Mouse (Mus musculus) bone marrow macrophage, adult 2 months (primary cell): ENCODE results near the gene Adap2. TPM values are rescaled to one million over a fixed set of nuclear protein-coding genes. Genes with fewer than 3 reads are reported as not detected.

ENCODE experiments used
- H3K27ac ChIP-seq: 2 replicates; pipeline ENCODE4 v1.5.1; 2012; ENCODE audit warnings: low read depth, low read length; ENCODE audit not compliant: insufficient read depth
- H3K4me1 ChIP-seq: 2 replicates; pipeline ENCODE4 v1.6.1; 2012; ENCODE audit warnings: low read length; ENCODE audit not compliant: control insufficient read depth, insufficient read depth
- H3K4me3 ChIP-seq: 2 replicates; pipeline ENCODE4 v1.5.1; 2012; ENCODE audit warnings: mild to moderate bottlenecking, low read length, moderate library complexity; ENCODE audit not compliant: insufficient read depth
- CTCF ChIP-seq: IDR thresholded peaks from 2 replicates; pipeline ENCODE4 v1.5.1; 2012; ENCODE audit warnings: low read depth, mild to moderate bottlenecking, low read length, moderate library complexity
- POLR2A ChIP-seq: IDR thresholded peaks from 2 replicates; pipeline ENCODE4 v1.6.1; 2012; ENCODE audit warnings: mild to moderate bottlenecking, low read depth, low read length, borderline replicate concordance
- polyA plus RNA-seq: library from polyadenylated mRNA; stranded (reverse); fragments of >200 nt; gene quantifications from 2 replicates; pipeline ENCODE4 v1.2.4, GENCODE M21; 2012; ENCODE audit not compliant: missing spikeins, insufficient read depth, insufficient read length

Gene Adap2
- 167 and 174 TPM in 2 replicates for polyA plus RNA-seq

DNA sequence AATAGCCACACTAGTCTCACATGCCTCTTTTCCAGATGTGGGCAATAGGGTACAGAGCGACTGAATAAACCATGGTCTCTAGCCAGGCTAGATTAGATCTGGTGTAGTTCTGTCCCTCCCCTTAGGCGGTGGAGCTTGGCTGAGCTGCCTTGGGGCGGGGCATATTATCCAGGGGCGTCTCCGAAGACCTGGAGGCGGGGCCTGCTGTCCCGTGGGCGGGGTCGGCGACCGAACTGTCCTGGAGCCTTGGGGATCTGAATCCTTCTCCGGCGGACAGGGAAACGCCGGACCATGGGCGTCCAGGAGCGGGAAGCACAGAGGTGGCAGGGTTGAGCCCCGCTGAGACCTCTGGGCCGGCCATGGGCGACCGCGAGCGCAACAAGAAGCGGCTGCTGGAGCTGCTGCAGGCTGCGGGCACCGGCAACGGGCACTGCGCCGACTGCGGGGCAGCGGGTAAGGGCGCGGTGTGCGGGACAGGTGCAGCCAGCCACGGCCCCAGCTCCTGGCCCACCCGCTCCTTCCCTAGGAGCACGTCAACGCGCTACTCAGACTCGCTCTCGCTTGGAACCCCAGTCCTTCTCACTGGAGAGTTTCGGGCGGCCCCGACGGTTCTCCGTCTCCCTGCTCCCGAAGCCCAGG is at the start of gene Adap2:
Adap2 (plus strand) TSS at position 249 of the 639 bp plus-strand sequence.
- peak within 1 kb of the TSS; percentile 26 for H3K27ac ChIP-seq
- TF ChIP-seq POLR2A (no peak), CTCF (no peak)
- H3K4me3 ChIP-seq: peak within 1 kb of the TSS; percentile 83
- H3K4me1 ChIP-seq: peaks cover 42% of the 10 kb centered on the region

DNA sequence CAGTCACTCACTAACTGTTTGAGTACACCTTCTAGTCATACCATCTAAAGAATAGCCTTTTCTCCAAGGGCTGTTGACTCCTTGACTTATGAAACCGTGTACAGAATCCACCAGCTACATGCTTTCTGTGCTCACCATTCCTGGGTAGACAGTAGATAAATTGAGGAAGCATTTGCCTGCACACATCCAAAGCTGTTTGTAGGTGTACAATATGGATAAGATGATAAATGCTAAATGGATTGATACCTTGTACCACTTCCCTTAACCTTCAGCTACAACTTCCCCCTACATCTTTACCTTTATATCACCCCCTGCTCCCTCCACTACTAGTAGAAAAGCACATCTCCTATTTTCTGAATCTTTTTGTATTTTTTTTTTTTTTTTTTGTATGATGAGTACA is 49.5 kb upstream of the Adap2 start:
- H3K4me3 ChIP-seq: no peak overlapping the region
- TF ChIP-seq POLR2A (no peak), CTCF (no peak)
- H3K27ac ChIP-seq: no peak overlapping the region
- H3K4me1 ChIP-seq: no peaks in the 10 kb centered on the region

DNA sequence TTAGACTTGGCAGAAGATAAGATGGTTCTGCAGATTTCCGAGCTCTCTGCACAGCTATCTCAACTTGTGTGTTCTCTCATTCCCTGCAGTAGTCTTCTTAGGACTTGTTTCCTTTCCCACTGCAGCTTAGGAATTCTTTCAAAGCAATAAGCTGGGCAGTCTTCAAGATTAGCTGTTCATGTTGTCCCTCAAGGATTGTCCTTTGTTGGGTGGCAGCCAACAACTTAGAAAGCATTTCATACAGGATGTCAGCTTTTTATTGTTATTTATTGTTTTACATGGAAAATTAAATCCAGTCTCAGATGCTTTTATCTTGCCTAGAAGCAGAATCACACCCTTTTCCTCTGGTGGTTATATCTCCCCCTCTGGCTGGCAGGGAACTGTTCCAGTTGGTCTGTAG is 37.5 kb upstream of the Adap2 start:
- Histone ChIP-seq H3K4me1 (no peaks in the 10 kb centered on the region), H3K4me3 (no peak overlapping the region), H3K27ac (no peak overlapping the region)
- TF ChIP-seq CTCF (no peak), POLR2A (no peak)

DNA sequence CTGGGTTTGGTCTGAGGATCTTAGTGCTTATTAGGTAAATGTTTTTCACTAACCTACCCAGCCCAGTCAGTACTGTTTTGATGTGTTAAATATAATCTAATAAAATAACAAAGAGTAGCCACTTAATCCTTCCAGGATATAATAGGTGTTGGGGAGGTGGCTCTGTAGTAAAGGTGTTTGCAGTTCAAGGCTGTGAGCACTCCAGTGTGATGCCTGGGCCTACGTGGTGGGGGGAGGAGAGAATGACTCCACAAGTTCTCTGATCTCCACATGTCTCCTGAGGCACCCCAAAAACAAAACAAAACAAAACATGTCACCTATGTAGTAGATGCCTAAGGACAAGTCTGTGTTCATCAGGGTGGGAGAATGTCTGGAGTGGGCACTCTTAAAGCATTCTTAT is 21.9 kb upstream of the Adap2 start:
- Histone ChIP-seq H3K4me1 (peaks cover 2% of the 10 kb centered on the region), H3K27ac (no peak overlapping the region), H3K4me3 (no peak overlapping the region)
- TF ChIP-seq POLR2A (no peak), CTCF (no peak)

DNA sequence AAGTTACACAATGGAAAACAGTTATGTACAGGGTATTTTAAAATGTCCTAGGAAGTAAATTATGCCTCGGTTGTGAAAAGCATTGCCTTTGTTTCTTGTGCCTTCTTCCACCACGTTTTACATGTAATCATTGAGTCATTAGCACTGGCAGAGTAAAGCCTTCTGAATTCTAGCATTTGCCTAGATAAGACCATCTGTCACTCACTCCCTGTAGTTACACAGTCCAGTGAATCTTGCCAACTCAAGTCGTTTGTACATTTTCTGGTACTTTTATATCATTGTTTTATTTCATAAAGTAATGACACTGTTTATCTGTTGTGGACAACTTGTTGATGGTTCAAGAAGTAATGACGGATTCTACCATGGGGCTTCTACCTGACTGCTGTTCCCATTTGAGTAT is 19.2 kb upstream of the Adap2 start:
- Histone ChIP-seq H3K4me1 (peaks cover 4% of the 10 kb centered on the region), H3K27ac (no peak overlapping the region), H3K4me3 (no peak overlapping the region)
- TF ChIP-seq POLR2A (no peak), CTCF (no peak)

DNA sequence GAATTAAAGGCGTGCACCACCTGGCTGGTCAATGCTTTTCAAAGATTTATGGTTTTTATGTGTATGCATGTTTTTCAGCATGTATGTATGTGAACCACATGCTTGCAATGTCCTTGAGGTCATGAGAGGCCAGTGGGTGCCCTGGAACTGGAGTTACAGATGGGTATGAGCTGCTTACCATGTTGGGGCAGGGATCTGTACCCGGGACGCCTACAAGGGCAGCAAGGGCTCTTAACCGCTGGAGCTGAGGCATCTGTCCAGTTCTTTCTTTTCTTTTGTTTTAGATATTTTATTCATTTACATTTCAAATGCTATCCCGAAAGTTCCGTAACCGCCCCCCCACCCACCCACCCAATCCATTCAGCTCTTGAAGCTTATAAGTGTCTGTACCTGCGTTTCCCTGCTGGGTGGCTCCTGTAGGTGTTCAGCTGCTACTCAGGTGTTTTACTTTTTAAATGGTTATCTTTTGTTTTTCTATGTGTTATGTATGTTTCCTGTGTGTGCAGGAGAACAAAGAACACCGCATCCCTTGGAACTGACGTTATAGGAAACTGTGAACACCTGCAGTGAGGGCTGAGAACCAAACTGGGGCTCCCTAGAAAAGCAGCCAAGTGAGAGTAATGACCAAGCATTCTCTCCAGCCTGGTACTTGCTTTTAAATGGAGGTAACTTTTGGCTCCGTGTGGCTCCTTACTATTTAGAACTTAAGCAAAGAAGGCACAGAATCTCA is 17.8 kb upstream of the Adap2 start:
- no peak overlapping the region for H3K27ac ChIP-seq
- no peak overlapping the region for H3K4me3 ChIP-seq
- no peak for TF ChIP-seq CTCF
- TF ChIP-seq POLR2A: no peak
- peaks cover 10% of the 10 kb centered on the region for H3K4me1 ChIP-seq

DNA sequence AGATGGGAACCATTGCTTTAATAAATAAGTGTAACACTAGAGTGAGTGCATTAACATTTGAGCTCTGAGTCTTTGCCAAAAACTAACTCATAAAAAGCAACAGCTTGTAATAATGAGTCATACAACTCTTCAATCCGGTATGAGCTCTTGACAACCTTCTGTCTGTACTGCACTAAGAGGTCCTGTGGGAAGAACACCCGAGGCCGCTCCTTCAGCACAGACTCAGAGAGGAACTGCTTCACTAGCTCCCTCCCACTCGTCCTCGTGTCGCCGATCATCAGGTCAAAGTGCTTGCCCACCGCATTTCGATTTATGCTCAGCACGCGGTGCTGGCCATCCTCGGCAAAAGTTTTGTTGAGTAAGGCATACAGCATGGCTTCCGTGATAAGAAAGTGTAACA is 17.1 kb upstream of the Adap2 start:
- peaks cover 11% of the 10 kb centered on the region for H3K4me1 ChIP-seq
- H3K4me3 ChIP-seq: no peak overlapping the region
- TF ChIP-seq CTCF (no peak), POLR2A (no peak)
- H3K27ac ChIP-seq: no peak overlapping the region

DNA sequence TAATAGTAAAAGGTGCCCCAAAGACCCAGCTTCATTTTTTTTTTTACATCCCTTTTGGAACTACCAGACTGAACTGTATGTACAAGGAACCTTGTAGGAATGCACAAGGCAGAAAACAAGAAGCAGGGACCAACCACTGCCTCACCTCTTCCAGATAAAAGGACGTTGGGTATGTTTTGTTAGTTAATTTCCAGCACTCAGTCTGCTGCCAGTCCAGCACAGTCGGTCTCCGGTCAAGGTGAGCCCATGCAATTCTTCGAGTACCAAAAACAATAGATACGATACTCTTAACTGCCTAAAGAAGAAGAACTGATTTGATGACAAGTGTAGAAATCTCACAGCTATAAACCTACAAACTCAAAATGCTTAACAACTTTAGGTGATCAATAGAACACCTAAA is 16.1 kb upstream of the Adap2 start:
- Histone ChIP-seq H3K27ac (no peak overlapping the region), H3K4me1 (peaks cover 11% of the 10 kb centered on the region), H3K4me3 (no peak overlapping the region)
- TF ChIP-seq CTCF (no peak), POLR2A (no peak)

DNA sequence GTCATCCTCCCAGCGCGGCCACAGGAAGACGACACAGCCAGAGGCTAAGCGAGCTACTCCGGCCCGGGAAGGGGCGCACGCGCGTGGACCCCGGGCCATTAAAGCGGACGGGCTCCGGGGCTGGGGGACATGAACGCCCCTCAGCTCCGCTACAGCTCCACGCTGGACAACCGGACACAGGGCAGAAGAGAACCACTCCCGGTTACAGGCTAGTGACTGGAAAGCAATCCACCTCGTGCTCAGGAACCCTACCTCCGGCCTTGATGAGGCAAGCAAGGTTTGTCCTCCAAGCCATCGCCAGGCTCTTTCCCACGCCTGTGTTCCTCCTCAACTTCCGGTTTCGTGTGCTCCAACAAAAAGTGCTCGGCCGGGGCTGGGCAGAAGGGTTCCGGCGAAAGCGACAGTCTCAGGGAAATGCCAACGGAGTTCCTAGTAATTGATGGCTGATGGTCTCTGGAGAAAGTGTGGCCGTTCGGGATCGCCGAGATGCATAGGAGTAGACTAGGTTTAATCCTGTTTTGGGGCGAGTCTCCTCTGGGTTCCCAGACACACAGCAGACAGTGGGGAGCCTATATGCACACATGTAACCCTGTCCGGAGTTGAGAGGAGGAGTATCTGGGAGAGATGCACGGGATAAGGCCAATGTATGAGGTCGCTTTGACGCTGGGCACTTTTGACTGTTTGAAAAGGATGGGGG is 11.9 kb upstream of the Adap2 start, which contains the start of gene Tefm:
Tefm (minus strand) TSS at position 351 of the 697 bp plus-strand sequence.
- TF ChIP-seq POLR2A (no peak), CTCF (no peak)
- peaks cover 25% of the 10 kb centered on the region for H3K4me1 ChIP-seq
- H3K27ac ChIP-seq: peak within 1 kb of the TSS; percentile 74
- peak within 1 kb of the TSS; percentile 92 for H3K4me3 ChIP-seq

DNA sequence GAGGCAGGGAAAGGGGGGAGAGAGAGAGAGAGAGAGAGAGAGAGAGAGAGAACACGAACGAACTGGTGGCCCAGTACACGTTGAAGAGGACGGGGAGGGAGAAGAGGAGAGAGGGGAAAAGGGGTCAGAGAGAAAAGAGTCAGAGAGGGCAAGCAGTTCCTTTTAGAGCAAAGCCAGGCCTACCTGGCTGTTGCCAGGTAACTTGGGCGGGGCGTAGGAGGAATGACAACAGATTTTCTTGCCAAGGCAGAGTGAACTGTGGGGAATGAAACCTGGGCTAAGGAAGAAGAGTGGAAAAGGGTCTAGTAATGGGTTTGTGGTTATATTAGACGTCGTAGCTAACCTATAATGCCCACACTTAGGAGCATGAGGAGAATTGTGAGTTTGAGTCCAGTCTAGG is 11.0 kb upstream of the Adap2 start:
- TF ChIP-seq CTCF: no peak
- Histone ChIP-seq H3K4me1 (peaks cover 28% of the 10 kb centered on the region), H3K27ac (no peak overlapping the region), H3K4me3 (peak overlapping the region; percentile 92)
